Mouse (Mus musculus) gastrocnemius, postnatal 10 days (tissue): ENCODE measurements at regions not wholly inside any gene's neighbourhood (a gene's known extent, or its start where the extent isn't known, plus 50 kb on each side); places are given as distances from the start of the nearest gene placed in this dataset.

Experiments used
- DNase-seq: peaks from one replicate; pipeline ENCODE4 v3.0.0; 2021; ENCODE audit warnings: mixed read lengths

DNA sequence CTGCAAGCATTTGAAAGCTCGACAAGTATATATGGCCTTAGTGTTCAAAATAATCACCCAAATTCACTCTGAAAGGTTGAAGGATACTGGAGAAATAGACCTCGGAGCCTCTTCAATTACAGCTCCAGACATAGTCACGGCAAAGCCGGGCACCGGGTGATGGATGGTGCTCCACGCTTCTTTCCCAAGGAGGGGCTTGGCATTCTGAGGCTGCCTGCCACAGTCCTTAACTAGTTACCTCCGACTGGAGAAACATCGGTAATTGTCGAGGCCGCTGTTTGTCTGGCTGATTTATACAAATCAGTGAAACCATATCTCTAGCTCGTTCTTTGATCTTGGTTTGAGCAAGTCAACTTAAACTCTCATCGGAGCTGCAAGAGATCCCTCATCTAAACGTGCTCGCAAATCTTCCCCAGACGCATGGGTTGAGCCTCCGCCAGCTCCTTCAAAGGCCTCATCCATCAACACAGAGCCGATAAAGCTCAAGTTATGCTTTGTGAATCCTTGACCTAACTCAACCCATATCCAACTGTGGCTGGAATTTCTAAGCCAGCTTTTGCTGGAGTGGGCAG lies 145.4 kb upstream of the Stx16 start:
- DNase-seq = no peak

DNA sequence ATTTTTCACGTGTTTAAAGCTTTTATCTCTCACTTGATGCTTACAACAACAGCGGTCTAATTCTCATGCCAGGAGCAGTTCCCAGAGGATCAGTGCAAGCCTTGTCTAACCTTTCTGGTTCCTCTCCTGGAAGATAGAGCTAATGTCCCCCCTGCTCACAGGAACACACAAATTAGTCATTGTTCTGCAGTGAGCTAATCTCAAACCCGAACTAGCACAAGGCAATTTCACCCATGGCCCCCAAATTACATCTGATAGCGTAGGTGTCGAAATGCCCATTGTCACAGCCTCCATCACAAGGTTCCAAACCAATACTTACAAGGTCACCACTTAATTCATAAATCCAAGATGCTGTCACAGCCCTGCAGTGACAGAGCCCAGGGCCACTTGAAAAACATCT lies 140.4 kb upstream of the Stx16 start:
- no peak for DNase-seq

GRCm38 (mm10) chr2:173937531-173938439 lies 138.3 kb upstream of the Stx16 start:
- no peak for DNase-seq

DNA sequence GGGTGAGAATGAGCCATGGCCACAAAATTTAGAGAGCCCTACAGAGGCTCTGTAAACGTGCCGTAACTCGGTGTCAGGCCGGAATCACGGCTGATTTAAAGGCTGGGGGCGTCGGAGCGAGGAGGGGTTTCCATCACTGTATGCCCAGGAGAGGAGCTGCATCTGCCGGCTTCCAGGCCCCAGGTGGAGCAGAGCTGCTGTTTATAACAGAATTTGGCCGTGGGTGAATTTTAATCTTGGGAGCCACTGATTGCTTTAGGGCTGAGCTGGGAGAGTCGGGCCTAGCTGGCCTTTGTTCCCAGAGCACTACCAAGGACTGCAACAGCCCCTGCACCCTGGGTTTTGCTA lies 137.7 kb upstream of the Stx16 start:
- no peak for DNase-seq

DNA sequence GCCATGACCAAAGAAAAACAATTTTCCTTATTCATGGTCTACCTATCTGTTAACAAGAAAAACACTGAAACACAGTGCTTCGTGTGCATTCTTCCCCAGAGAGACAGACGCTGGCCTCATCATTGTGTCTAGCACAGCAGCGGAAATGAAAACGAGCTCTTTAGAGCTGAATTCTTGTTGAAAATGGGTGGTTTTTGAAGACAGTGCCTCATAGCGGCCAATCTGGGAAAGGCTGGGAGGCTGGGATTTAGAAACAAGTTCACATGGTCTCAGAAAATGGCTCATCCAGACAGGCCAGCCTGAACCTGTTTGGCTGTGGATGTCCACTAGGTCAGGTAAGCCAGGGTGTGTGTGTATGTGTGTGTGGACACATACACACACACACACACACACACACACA lies 130.7 kb upstream of the Stx16 start:
- no peak for DNase-seq

DNA sequence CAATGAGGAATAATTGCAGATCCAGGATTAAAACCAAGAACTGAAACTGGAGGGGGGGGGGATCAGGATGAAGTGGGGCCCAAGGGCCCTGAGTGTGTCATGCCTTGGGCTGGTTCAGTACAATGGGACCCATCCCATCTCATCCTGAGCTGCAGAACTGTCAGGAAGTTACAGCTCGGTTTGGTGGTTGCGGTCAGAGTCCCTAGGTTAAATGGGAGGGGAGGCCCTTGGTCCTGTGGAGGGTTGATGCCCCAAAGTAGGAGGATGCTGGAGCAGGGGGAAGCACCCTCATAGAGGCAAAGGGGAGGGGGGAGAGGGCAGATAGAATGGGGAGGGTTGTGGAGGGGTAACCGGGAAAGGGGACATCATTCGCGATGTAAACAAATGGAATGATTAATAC lies 127.5 kb upstream of the Stx16 start:
- no peak for DNase-seq

GRCm38 (mm10) chr2:173950164-173950891 lies 125.8 kb upstream of the Stx16 start:
- no peak for DNase-seq

GRCm38 (mm10) chr2:173966111-173966510 lies 110.0 kb upstream of the Stx16 start:
- no peak for DNase-seq

GRCm38 (mm10) chr2:173970789-173971188 lies 105.3 kb upstream of the Stx16 start:
- no peak for DNase-seq

GRCm38 (mm10) chr2:173976314-173977053 lies 99.6 kb upstream of the Stx16 start:
- DNase-seq = no peak

- no peak for DNase-seq
These were observed 98.7 kb upstream of the Stx16 start for GRCm38 (mm10) chr2:173977236-173978053.

GRCm38 (mm10) chr2:173978138-173978765 lies 97.9 kb upstream of the Stx16 start:
- no peak for DNase-seq

GRCm38 (mm10) chr2:173981036-173981435 lies 95.1 kb upstream of the Stx16 start:
- no peak for DNase-seq

- no peak for DNase-seq
These were observed 88.6 kb upstream of the Stx16 start for GRCm38 (mm10) chr2:173987516-173987915.

- no peak for DNase-seq
These were observed 88.2 kb upstream of the Stx16 start for GRCm38 (mm10) chr2:173987921-173988320.

DNA sequence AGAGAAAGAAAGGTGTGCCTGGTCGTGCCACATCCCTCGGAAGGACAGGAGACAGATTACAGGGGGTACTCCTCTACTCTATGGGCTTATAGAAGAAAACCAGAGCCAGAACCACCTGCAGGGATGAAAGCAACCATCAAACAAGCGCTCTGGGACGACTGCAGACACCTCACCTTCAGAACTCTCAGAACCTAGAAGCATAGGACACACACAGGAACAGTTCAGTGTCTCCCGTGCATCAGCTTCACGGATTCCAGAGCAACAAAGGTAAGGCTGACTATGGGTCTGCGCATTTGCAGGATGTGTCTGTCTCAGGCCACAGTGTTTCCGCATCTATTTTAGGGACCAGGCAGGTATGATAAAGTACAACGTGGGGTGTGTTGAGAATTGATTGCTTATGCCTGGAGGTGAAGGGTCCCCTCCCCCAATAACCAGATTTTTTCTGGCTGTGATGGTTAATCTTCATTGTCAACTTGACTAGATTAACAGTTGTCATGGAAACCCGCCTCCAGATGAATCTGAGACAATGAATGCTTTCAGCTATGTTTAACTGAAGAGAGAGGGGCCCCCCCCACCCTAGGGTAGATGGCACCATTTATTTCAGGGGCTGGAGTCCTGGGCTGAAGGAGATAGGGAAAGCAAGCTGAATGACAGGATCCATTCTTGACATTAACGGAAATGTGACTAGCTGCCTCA lies 87.3 kb upstream of the Stx16 start:
- DNase-seq = no peak

GRCm38 (mm10) chr2:173990664-173991063 lies 85.4 kb upstream of the Stx16 start:
- no peak for DNase-seq

DNA sequence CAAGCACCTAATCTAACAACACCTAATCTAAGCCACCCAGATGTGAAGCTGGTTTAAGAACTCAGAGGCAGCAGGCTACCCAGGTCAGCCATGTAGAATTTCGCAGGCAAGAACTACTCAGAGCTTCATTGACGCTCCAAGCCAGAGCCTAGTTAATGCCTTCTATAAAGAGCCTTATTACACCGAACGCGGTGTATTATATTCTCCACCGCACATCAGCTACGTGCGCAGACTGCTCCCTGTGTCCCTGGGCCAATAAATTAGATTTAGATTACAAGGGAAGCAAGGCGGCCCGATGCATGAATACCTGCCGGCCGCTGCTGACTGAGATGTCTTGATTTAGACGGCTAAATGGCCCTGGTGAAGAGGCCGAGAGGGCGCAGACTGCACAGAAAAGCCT lies 84.7 kb upstream of the Stx16 start:
- DNase-seq = no peak

GRCm38 (mm10) chr2:173992041-173992440 lies 84.1 kb upstream of the Stx16 start:
- DNase-seq = no peak

GRCm38 (mm10) chr2:173993431-173993955 lies 82.6 kb upstream of the Stx16 start:
- DNase-seq = no peak
